Mouse (Mus musculus) v-Abl transformed pro-B cells (cell line): Measurements from ENCODE around the gene Elovl6.

Source experiments
- in situ Hi-C, 2 experiments: fragments of 400-800 bp; cut with MboI; formaldehyde crosslinking; loops; one replicate each; pipeline ENCODE4 v1.15.1; 2025; ENCODE audit not compliant: unreplicated experiment in 2 of 2

Gene Elovl6

GRCm38 (mm10) chr3:129634260-129634901, 102.2 kb downstream of the Elovl6 start:
- in situ Hi-C loops, result loop anchor here (5.0 kb wide), 1 partner anchor 207 kb away; no protein-coding TSS in a partner anchor

- in situ Hi-C loops, result no loop called here
Observed at GRCm38 (mm10) chr3:129637446-129637845, 105.3 kb downstream of the Elovl6 start.

- in situ Hi-C loops, result loop anchor here in 1 of 2 experiments (5.0 kb wide), 1 partner anchor 38 kb away; no protein-coding TSS in a partner anchor
Observed at GRCm38 (mm10) chr3:129639701-129640100, 107.5 kb downstream of the Elovl6 start.

- in situ Hi-C loops, result loop anchor here in 1 of 2 experiments (5.0 kb wide), 1 partner anchor 37 kb away; no protein-coding TSS in a partner anchor
Observed at GRCm38 (mm10) chr3:129640211-129641000, 108.3 kb downstream of the Elovl6 start.

GRCm38 (mm10) chr3:129641621-129642020, 109.5 kb downstream of the Elovl6 start:
- in situ Hi-C loops, result loop anchor here in 1 of 2 experiments (5.0 kb wide), 1 partner anchor 36 kb away; no protein-coding TSS in a partner anchor

GRCm38 (mm10) chr3:129645409-129645808, 113.3 kb downstream of the Elovl6 start:
- in situ Hi-C loops, result no loop called here

- in situ Hi-C loops, result no loop called here
Observed at GRCm38 (mm10) chr3:129646781-129647180, 114.6 kb downstream of the Elovl6 start.

- in situ Hi-C loops, result no loop called here
Observed at GRCm38 (mm10) chr3:129647312-129647711, 115.2 kb downstream of the Elovl6 start.

GRCm38 (mm10) chr3:129648598-129648997, 116.4 kb downstream of the Elovl6 start:
- in situ Hi-C loops, result no loop called here

- in situ Hi-C loops, result no loop called here
Observed at GRCm38 (mm10) chr3:129649586-129650292, 117.6 kb downstream of the Elovl6 start.

GRCm38 (mm10) chr3:129650293-129650612, 118.1 kb downstream of the Elovl6 start:
- in situ Hi-C loops, result no loop called here

GRCm38 (mm10) chr3:129650931-129651330, 118.8 kb downstream of the Elovl6 start:
- in situ Hi-C loops, result no loop called here

GRCm38 (mm10) chr3:129651765-129652164, 119.6 kb downstream of the Elovl6 start:
- in situ Hi-C loops, result no loop called here

GRCm38 (mm10) chr3:129652476-129652875, 120.3 kb downstream of the Elovl6 start:
- in situ Hi-C loops, result no loop called here

- in situ Hi-C loops, result no loop called here
Observed at GRCm38 (mm10) chr3:129656540-129656939, 124.4 kb downstream of the Elovl6 start.

- in situ Hi-C loops, result no loop called here
Observed at GRCm38 (mm10) chr3:129657222-129657621, 125.1 kb downstream of the Elovl6 start.

- in situ Hi-C loops, result no loop called here
Observed at GRCm38 (mm10) chr3:129657775-129658174, 125.6 kb downstream of the Elovl6 start.

- in situ Hi-C loops, result no loop called here
Observed at GRCm38 (mm10) chr3:129658776-129659175, 126.6 kb downstream of the Elovl6 start.

- in situ Hi-C loops, result no loop called here
Observed at GRCm38 (mm10) chr3:129663906-129664305, 131.8 kb downstream of the Elovl6 start.

GRCm38 (mm10) chr3:129675923-129676322, 143.8 kb downstream of the Elovl6 start:
- in situ Hi-C loops, result loop anchor here in 1 of 2 experiments (5.0 kb wide), 1 partner anchor 34 kb away; no protein-coding TSS in a partner anchor

- in situ Hi-C loops, result loop anchor here (5.0 to 10.0 kb wide), 4 partner anchors 148 to 1335 kb away; partner anchors contain the start of gene Elovl6 (in 1 of the 2)
Observed at GRCm38 (mm10) chr3:129680258-129680657, 148.1 kb downstream of the Elovl6 start.
